Comparison of ENCODE assay signal across 12 mouse cellular contexts in genomic region chr1:89724141-89724540, GRCm38 (mm10).
DNase-seq lines count a peak whose midpoint lies in the region; ATAC-seq lines count a peak whose summit lies in the region.
"Had no signal": no experiment of that assay in that cellular context is flagged by ENCODE, and none has a peak within 500 bp of the region (broad histone marks: within the 10 kb centered on the region; RNA-seq: fewer than 3 reads in every experiment).

No protein-coding gene starts in this region.

- H3K4me2 ChIP-seq in heart, embryonic 14.5 days (ENCODE audit: low read length), result no peak overlapping the region
- H3K4me2 ChIP-seq in midbrain, embryonic 15.5 days, result no peak overlapping the region
- no peak overlapping the region for H3K4me2 ChIP-seq in liver, embryonic 12.5 days
- H3K4me2 ChIP-seq: liver, embryonic 15.5 days had no signal

- peaks cover 18 to 20% of the 10 kb centered on the region in 2 experiments for H3K4me1 ChIP-seq in heart, embryonic 14.5 days (ENCODE audit: control insufficient read depth in 2 of 2, insufficient read depth in 2 of 2, low read length in 2 of 2)
- H3K4me1 ChIP-seq in midbrain, embryonic 10.5 days, result peaks cover 35% of the 10 kb centered on the region
- H3K4me1 ChIP-seq in midbrain, embryonic 15.5 days, result peaks cover 13% of the 10 kb centered on the region
- peaks cover 16% of the 10 kb centered on the region; the same call in 1 of the 2 replicates for H3K4me1 ChIP-seq in liver, embryonic 12.5 days
- H3K4me1 ChIP-seq: liver, embryonic 15.5 days had no signal

- 8% methylated on average over 3 of the region's 3 CpGs for WGBS in heart, embryonic 14.5 days
- WGBS in midbrain, embryonic 10.5 days, result 24% methylated on average over 3 of the region's 3 CpGs
- 23% methylated on average over 3 of the region's 3 CpGs for WGBS in midbrain, embryonic 15.5 days
- WGBS in liver, embryonic 12.5 days (ENCODE audit: insufficient replicate concordance), result 56% methylated on average over 3 of the region's 3 CpGs

- DNase-seq in heart, adult 18-20 months, result no peak
- peak; percentile 34 for DNase-seq in midbrain, embryonic 10.5 days (ENCODE audit: low spot score)
- DNase-seq in R1 (ENCODE audit: low read depth, low spot score), result peak; percentile 50
- peak; percentile 27 for DNase-seq in heart, postnatal 4 days
- DNase-seq in spleen, adult 18-20 months, result no peak
- DNase-seq: cerebellum, adult 2 months; kidney, postnatal 10 days; left cerebral cortex, postnatal 4 days had no signal

- peaks cover 16% of the 10 kb centered on the region for H3K36me3 ChIP-seq in heart, embryonic 14.5 days (ENCODE audit: control insufficient read depth, insufficient read depth, low read length)
- H3K36me3 ChIP-seq in midbrain, embryonic 10.5 days, result peaks cover 33% of the 10 kb centered on the region
- H3K36me3 ChIP-seq in midbrain, embryonic 15.5 days (replicated peaks), result peaks cover 5% of the 10 kb centered on the region; the same call in 1 of the 2 replicates
- H3K36me3 ChIP-seq in liver, embryonic 12.5 days, result no peaks in the 10 kb centered on the region
- H3K36me3 ChIP-seq: liver, embryonic 15.5 days had no signal

- 0 out of 2 replicates have a peak overlapping the region, but pooled peaks have one; percentile 21 for H3K9ac ChIP-seq in heart, embryonic 14.5 days (ENCODE audit: low read length)
- no peak overlapping the region for H3K9ac ChIP-seq in midbrain, embryonic 15.5 days
- H3K9ac ChIP-seq in liver, embryonic 12.5 days, result no peak overlapping the region
- H3K9ac ChIP-seq: liver, embryonic 15.5 days had no signal

- H3K27me3 ChIP-seq in heart, embryonic 14.5 days (ENCODE audit: control insufficient read depth, insufficient read depth, low read length), result no peaks in the 10 kb centered on the region
- H3K27me3 ChIP-seq in midbrain, embryonic 10.5 days (ENCODE audit: low read depth, poor library complexity, severe bottlenecking), result no peaks in the 10 kb centered on the region
- H3K27me3 ChIP-seq in midbrain, embryonic 15.5 days (replicated peaks), result no peaks in the 10 kb centered on the region
- no peaks in the 10 kb centered on the region for H3K27me3 ChIP-seq in liver, embryonic 12.5 days (replicated peaks)
- H3K27me3 ChIP-seq: liver, embryonic 15.5 days had no signal

- H3K4me3 ChIP-seq in heart, embryonic 14.5 days (ENCODE audit: control insufficient read depth in 1 of 2, insufficient read depth in 1 of 2, low read depth in 1 of 2, low read length in 2 of 2), result no peak overlapping the region
- no peak overlapping the region for H3K4me3 ChIP-seq in midbrain, embryonic 10.5 days
- H3K4me3 ChIP-seq in midbrain, embryonic 15.5 days, result no peak overlapping the region
- H3K4me3 ChIP-seq in liver, embryonic 12.5 days, result no peak overlapping the region
- H3K4me3 ChIP-seq: liver, embryonic 15.5 days had no signal

- peak; percentile 67; the same call in 1 of the 2 replicates for ATAC-seq in heart, embryonic 14.5 days (ENCODE audit: insufficient number of reproducible peaks, insufficient read depth, low FRiP score, low read depth)
- ATAC-seq in midbrain, embryonic 15.5 days (replicated peaks), result no peak
- no peak for ATAC-seq in liver, embryonic 12.5 days

- H3K9me3 ChIP-seq in heart, embryonic 14.5 days (ENCODE audit: control insufficient read depth, low read length), result no peaks in the 10 kb centered on the region
- no peaks in the 10 kb centered on the region for H3K9me3 ChIP-seq in midbrain, embryonic 10.5 days (replicated peaks)
- no peaks in the 10 kb centered on the region for H3K9me3 ChIP-seq in midbrain, embryonic 15.5 days
- H3K9me3 ChIP-seq in liver, embryonic 12.5 days (replicated peaks), result no peaks in the 10 kb centered on the region
- H3K9me3 ChIP-seq: liver, embryonic 15.5 days had no signal

- H3K27ac ChIP-seq in heart, embryonic 14.5 days (replicated peaks in 1 of 2; ENCODE audit: control insufficient read depth in 1 of 2, insufficient read depth in 1 of 2, low read depth in 2 of 2, low read length in 2 of 2), result peak overlapping the region; percentile 4 to 75; a peak in 3 of 4 replicates
- peak overlapping the region; percentile 46; the same call in 1 of the 2 replicates for H3K27ac ChIP-seq in midbrain, embryonic 10.5 days (replicated peaks)
- no peak overlapping the region for H3K27ac ChIP-seq in midbrain, embryonic 15.5 days
- no peak overlapping the region for H3K27ac ChIP-seq in liver, embryonic 12.5 days
- H3K27ac ChIP-seq: liver, embryonic 15.5 days had no signal

Comparison
In these comparisons a context has a peak if more than half of its experiments do, and no peak if none do; other contexts are left out.
1. H3K27ac ChIP-seq: peak in heart, embryonic 14.5 days (2 of 2) and midbrain, embryonic 10.5 days (single experiment); none in midbrain, embryonic 15.5 days (single experiment) and liver, embryonic 12.5 days (single experiment).
2. DNase-seq: peak in midbrain, embryonic 10.5 days (single experiment), R1 (single experiment) and heart, postnatal 4 days (single experiment); none in heart, adult 18-20 months (0 of 2) and spleen, adult 18-20 months (0 of 2).